Mouse (Mus musculus): ENCODE data around the gene Gm4353.
A peak's percentile ranks its signal among the peaks of the same experiment; 100 is the strongest.

Gene Gm4353

GRCm38 (mm10) chr7:116040470-116041019 is 43.9 kb downstream of the Gm4353 start:
- no peak for DNase-seq (ENCODE audit: low read depth)

GRCm38 (mm10) chr7:116039538-116040466 is 44.6 kb downstream of the Gm4353 start:
- peak; percentile 64 for DNase-seq (ENCODE audit: low read depth)

- DNase-seq (ENCODE audit: low read depth), result no peak
Observed at GRCm38 (mm10) chr7:116039196-116039537, 45.3 kb downstream of the Gm4353 start, which contains the start of gene 1110004F10Rik. Gene 1110004F10Rik, plus strand, starts transcription at chr7:116039397.

GRCm38 (mm10) chr7:116038511-116038910 is 45.9 kb downstream of the Gm4353 start, which contains the start of gene Sox6:
Gene Sox6, minus strand, starts transcription at chr7:116038796.
- no peak for DNase-seq (ENCODE audit: low read depth)

GRCm38 (mm10) chr7:116038024-116038423 is 46.4 kb downstream of the Gm4353 start:
- no peak for DNase-seq (ENCODE audit: low read depth)

- no peak for DNase-seq (ENCODE audit: low read depth)
Observed at GRCm38 (mm10) chr7:116036591-116037555, 47.6 kb downstream of the Gm4353 start.

DNA sequence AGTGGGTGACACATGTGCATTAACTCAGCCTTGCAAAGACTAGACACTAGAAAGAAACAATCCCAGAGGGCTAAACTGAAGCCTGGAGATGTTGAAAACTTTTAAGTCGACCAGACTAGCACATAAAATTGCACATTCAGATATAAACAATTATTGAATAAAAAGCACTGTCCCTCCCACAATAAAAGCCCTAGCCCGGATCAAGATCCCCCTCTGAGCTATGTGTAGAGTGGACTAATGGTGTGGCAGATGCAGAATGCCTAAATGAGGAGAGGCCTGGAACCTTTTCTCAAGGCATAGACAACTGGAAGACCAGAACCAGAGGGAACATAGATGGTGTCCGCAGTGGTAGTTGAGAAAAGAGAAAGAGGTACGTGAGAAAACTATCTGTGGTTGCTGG is 48.9 kb downstream of the Gm4353 start:
- no peak for DNase-seq (ENCODE audit: low read depth)

DNA sequence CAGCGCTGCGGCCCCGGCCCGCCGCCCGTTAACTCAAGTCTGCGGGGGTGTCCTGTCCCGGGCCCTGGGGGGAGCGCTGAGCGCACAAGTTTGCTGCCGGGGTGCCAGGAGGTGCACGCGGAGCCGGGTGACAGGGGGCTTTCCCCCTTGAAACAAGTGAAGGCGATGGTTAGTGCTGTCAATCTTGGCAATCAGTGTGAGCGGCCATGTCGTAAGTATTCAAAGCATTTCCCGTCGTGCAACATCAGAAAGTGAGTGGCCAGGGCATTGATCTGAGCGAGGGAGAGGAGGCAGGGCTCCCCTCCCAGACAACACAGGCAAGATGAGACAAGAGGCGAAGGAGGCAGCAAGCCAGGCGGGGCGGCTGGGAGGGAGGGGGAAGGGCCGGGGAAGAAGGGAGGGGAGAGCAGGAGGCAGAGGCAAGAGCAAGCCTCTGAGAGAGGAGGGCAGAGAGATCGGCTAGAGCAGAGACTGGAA is 50.1 kb downstream of the Gm4353 start:
- DNase-seq (ENCODE audit: low read depth), result peak; percentile 13

DNA sequence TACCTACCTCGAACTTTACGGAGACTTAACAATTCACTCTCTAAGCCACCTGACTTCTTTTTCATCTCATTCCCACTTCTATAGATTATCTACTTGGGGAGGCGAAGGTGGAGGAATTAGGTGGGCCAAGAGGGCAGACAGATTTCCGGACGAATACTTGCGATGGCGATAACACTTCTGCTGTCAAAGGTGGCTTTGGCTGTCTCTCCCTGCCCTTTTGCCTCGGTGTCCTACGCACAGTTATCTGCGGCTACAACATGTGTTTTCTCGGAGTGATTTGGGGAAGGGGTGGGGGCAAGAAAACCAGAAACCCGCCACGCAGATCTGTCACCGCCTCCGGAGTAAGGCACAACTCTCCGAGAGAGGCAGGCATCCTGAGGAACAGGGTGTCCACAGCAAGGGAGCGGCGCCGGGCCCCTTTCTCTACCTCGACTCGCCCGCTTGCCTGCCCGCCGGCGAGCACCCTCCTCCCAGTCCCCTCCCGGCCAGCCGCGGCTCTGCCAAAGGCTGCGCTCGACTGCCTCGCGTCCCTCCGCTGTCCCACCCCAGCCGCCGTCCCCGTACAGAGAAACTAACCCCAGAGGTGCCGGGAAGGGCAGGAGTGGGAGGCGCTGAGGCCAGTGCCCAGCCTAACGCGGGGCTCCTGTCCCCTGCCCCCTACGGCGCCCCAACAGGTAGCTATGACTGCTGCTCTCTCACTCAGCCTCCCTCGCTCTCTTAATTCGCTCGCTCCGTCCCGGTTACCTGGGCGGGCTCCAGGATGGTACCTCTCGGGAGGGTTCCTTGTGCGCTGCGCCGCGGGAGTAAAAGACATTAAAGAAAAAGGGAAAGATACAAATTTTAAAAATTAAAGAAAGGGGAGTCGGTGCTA is 50.8 kb downstream of the Gm4353 start:
- DNase-seq (ENCODE audit: low read depth), result peak; percentile 25
